Mouse (Mus musculus): ENCODE results near the gene Gprc5b. TPM values are rescaled to one million over a fixed set of nuclear protein-coding genes. Genes with fewer than 3 reads are reported as not detected.

Gene Gprc5b
- 18.9 and 22.6 TPM in 2 replicates for polyA plus RNA-seq (2012; rRNA removed)

- peak; percentile 88 for DNase-seq
- TF ChIP-seq CTCF (conservative IDR thresholded peaks at IDR 0.05; ENCODE audit: insufficient read depth, insufficient read length, low read depth, low read length) = no peak
- H3K27ac ChIP-seq (ENCODE audit: insufficient read depth, low read depth, low read length) = no peak within 1 kb of the TSS
- WGBS = 1% methylated on average over 44 of the region's 44 CpGs
- H3K4me1 ChIP-seq (ENCODE audit: control insufficient read depth, insufficient read depth, low read length) = no peaks in the 10 kb centered on the region
- H3K4me3 ChIP-seq (ENCODE audit: insufficient read depth, low read depth, low read length) = peak within 1 kb of the TSS; percentile 60
- no peaks in the 10 kb centered on the region for H3K36me3 ChIP-seq (ENCODE audit: control insufficient read depth, insufficient read depth, low read length)
- no peaks in the 10 kb centered on the region for H3K27me3 ChIP-seq (replicated peaks; ENCODE audit: control insufficient read depth, insufficient read depth, low read length)
These were observed at the start of gene Gprc5b for GRCm38 (mm10) chr7:118995007-118995406. Gprc5b (minus strand) TSS chr7:118995211.

- no peak for TF ChIP-seq CTCF (conservative IDR thresholded peaks at IDR 0.05; ENCODE audit: insufficient read depth, insufficient read length, low read depth, low read length)
- no peak for TF ChIP-seq POLR2A (IDR thresholded peaks at IDR 0.05; ENCODE audit: low read depth, low read length)
- no peak for DNase-seq
- Histone ChIP-seq H3K27ac (ENCODE audit: insufficient read depth, low read depth, low read length) (no peak overlapping the region), H3K36me3 (ENCODE audit: control insufficient read depth, insufficient read depth, low read length) (no peaks in the 10 kb centered on the region), H3K27me3 (replicated peaks; ENCODE audit: control insufficient read depth, insufficient read depth, low read length) (no peaks in the 10 kb centered on the region), H3K4me3 (ENCODE audit: insufficient read depth, low read depth, low read length) (no peak overlapping the region), H3K4me1 (ENCODE audit: control insufficient read depth, insufficient read depth, low read length) (no peaks in the 10 kb centered on the region)
These were observed 46.5 kb upstream of the Gprc5b start for GRCm38 (mm10) chr7:119041502-119041901.

- H3K36me3 ChIP-seq (ENCODE audit: control insufficient read depth, insufficient read depth, low read length) = no peaks in the 10 kb centered on the region
- H3K4me1 ChIP-seq (ENCODE audit: control insufficient read depth, insufficient read depth, low read length) = no peaks in the 10 kb centered on the region
- H3K27me3 ChIP-seq (replicated peaks; ENCODE audit: control insufficient read depth, insufficient read depth, low read length) = no peaks in the 10 kb centered on the region
- H3K27ac ChIP-seq (ENCODE audit: insufficient read depth, low read depth, low read length) = no peak overlapping the region
- no peak for DNase-seq
- no peak overlapping the region for H3K4me3 ChIP-seq (ENCODE audit: insufficient read depth, low read depth, low read length)
- TF ChIP-seq CTCF (conservative IDR thresholded peaks at IDR 0.05; ENCODE audit: insufficient read depth, insufficient read length, low read depth, low read length) (no peak), POLR2A (IDR thresholded peaks at IDR 0.05; ENCODE audit: low read depth, low read length) (no peak)
These were observed 42.6 kb upstream of the Gprc5b start for GRCm38 (mm10) chr7:119037581-119037980.

GRCm38 (mm10) chr7:119034243-119034961 lies 39.4 kb upstream of the Gprc5b start:
- Histone ChIP-seq H3K27ac (ENCODE audit: insufficient read depth, low read depth, low read length) (no peak overlapping the region), H3K36me3 (ENCODE audit: control insufficient read depth, insufficient read depth, low read length) (no peaks in the 10 kb centered on the region), H3K27me3 (replicated peaks; ENCODE audit: control insufficient read depth, insufficient read depth, low read length) (no peaks in the 10 kb centered on the region), H3K4me3 (ENCODE audit: insufficient read depth, low read depth, low read length) (no peak overlapping the region), H3K4me1 (ENCODE audit: control insufficient read depth, insufficient read depth, low read length) (no peaks in the 10 kb centered on the region)
- no peak for TF ChIP-seq CTCF (conservative IDR thresholded peaks at IDR 0.05; ENCODE audit: insufficient read depth, insufficient read length, low read depth, low read length)
- TF ChIP-seq POLR2A (IDR thresholded peaks at IDR 0.05; ENCODE audit: low read depth, low read length) = no peak
- no peak for DNase-seq
- WGBS = 59% methylated on average over 15 of the region's 15 CpGs

GRCm38 (mm10) chr7:119023394-119023921 lies 28.4 kb upstream of the Gprc5b start:
- DNase-seq = peak; percentile 71
- H3K27ac ChIP-seq (ENCODE audit: insufficient read depth, low read depth, low read length) = no peak overlapping the region
- H3K4me3 ChIP-seq (ENCODE audit: insufficient read depth, low read depth, low read length) = no peak overlapping the region
- no peaks in the 10 kb centered on the region for H3K27me3 ChIP-seq (replicated peaks; ENCODE audit: control insufficient read depth, insufficient read depth, low read length)
- no peaks in the 10 kb centered on the region for H3K4me1 ChIP-seq (ENCODE audit: control insufficient read depth, insufficient read depth, low read length)
- 18% methylated on average over 17 of the region's 17 CpGs for WGBS
- no peaks in the 10 kb centered on the region for H3K36me3 ChIP-seq (ENCODE audit: control insufficient read depth, insufficient read depth, low read length)
- TF ChIP-seq CTCF (conservative IDR thresholded peaks at IDR 0.05; ENCODE audit: insufficient read depth, insufficient read length, low read depth, low read length) (peak; percentile 78), POLR2A (IDR thresholded peaks at IDR 0.05; ENCODE audit: low read depth, low read length) (no peak)

GRCm38 (mm10) chr7:119022238-119023156 lies 27.5 kb upstream of the Gprc5b start:
- Histone ChIP-seq H3K36me3 (ENCODE audit: control insufficient read depth, insufficient read depth, low read length) (no peaks in the 10 kb centered on the region), H3K4me3 (ENCODE audit: insufficient read depth, low read depth, low read length) (no peak overlapping the region), H3K4me1 (ENCODE audit: control insufficient read depth, insufficient read depth, low read length) (no peaks in the 10 kb centered on the region), H3K27me3 (replicated peaks; ENCODE audit: control insufficient read depth, insufficient read depth, low read length) (no peaks in the 10 kb centered on the region), H3K27ac (ENCODE audit: insufficient read depth, low read depth, low read length) (no peak overlapping the region)
- peak; percentile 48 for DNase-seq
- 70% methylated on average over 19 of the region's 19 CpGs for WGBS
- TF ChIP-seq POLR2A (IDR thresholded peaks at IDR 0.05; ENCODE audit: low read depth, low read length) = no peak
- peak; percentile 64 for TF ChIP-seq CTCF (conservative IDR thresholded peaks at IDR 0.05; ENCODE audit: insufficient read depth, insufficient read length, low read depth, low read length)

GRCm38 (mm10) chr7:119019537-119019936 lies 24.5 kb upstream of the Gprc5b start:
- no peaks in the 10 kb centered on the region for H3K36me3 ChIP-seq (ENCODE audit: control insufficient read depth, insufficient read depth, low read length)
- H3K4me3 ChIP-seq (ENCODE audit: insufficient read depth, low read depth, low read length) = no peak overlapping the region
- H3K27me3 ChIP-seq (replicated peaks; ENCODE audit: control insufficient read depth, insufficient read depth, low read length) = no peaks in the 10 kb centered on the region
- H3K27ac ChIP-seq (ENCODE audit: insufficient read depth, low read depth, low read length) = no peak overlapping the region
- H3K4me1 ChIP-seq (ENCODE audit: control insufficient read depth, insufficient read depth, low read length) = no peaks in the 10 kb centered on the region
- peak; percentile 43 for DNase-seq
- TF ChIP-seq CTCF (conservative IDR thresholded peaks at IDR 0.05; ENCODE audit: insufficient read depth, insufficient read length, low read depth, low read length) = peak; percentile 74
- TF ChIP-seq POLR2A (IDR thresholded peaks at IDR 0.05; ENCODE audit: low read depth, low read length) = no peak
- 19% methylated on average over 4 of the region's 4 CpGs for WGBS
